Mouse (Mus musculus): ENCODE measurements around the gene Clk4.

Clk4 gene

GRCm38 (mm10) chr11:51308306-51308705 lies 46.8 kb downstream of the Clk4 start:
- DNase-seq (ENCODE audit: low spot score in 2 of 2) = no peak

GRCm38 (mm10) chr11:51311846-51312245 lies 50.3 kb downstream of the Clk4 start:
- no peak for DNase-seq (ENCODE audit: low spot score in 2 of 2)

- no peak for DNase-seq (ENCODE audit: low spot score in 2 of 2)
Observed at GRCm38 (mm10) chr11:51315991-51316810, 54.7 kb downstream of the Clk4 start.

GRCm38 (mm10) chr11:51320609-51321008 lies 59.1 kb downstream of the Clk4 start:
- no peak for DNase-seq (ENCODE audit: low spot score in 2 of 2)

GRCm38 (mm10) chr11:51326908-51327307 lies 65.4 kb downstream of the Clk4 start:
- DNase-seq (ENCODE audit: low spot score in 2 of 2) = no peak

- DNase-seq (ENCODE audit: low spot score in 2 of 2) = no peak
Observed at GRCm38 (mm10) chr11:51328387-51328942, 66.9 kb downstream of the Clk4 start.

GRCm38 (mm10) chr11:51329837-51330714 lies 68.5 kb downstream of the Clk4 start:
- DNase-seq (ENCODE audit: low spot score in 2 of 2) = no peak

Data from urinary bladder, postnatal 36 days (tissue).